Mouse (Mus musculus): Measurements from ENCODE around the gene Smpd2. TPM values are rescaled to one million over a fixed set of nuclear protein-coding genes. Genes with fewer than 3 reads are reported as not detected.
A peak's percentile ranks its signal among the peaks of the same experiment; 100 is the strongest.

The Smpd2 gene
- 46.7 and 46.8 TPM in 2 replicates for polyA plus RNA-seq (2014; fragmentation: Nextera tagmentation; extraction: Ambion mirVana)

- Histone ChIP-seq H3K36me3 (ENCODE audit: control insufficient read depth, insufficient read depth, low read length) (peaks cover 23% of the 10 kb centered on the region), H3K9ac (ENCODE audit: low read depth, low read length) (peak within 1 kb of the TSS; percentile 75), H3K4me1 (ENCODE audit: control insufficient read depth, insufficient read depth, low read length) (peaks cover 9% of the 10 kb centered on the region), H3K4me2 (peak within 1 kb of the TSS; percentile 81), H3K9me3 (replicated peaks; ENCODE audit: control insufficient read depth, low read length) (no peaks in the 10 kb centered on the region), H3K4me3 (ENCODE audit: low read depth, low read length) (peak within 1 kb of the TSS; percentile 56), H3K27ac (ENCODE audit: low read depth, low read length) (peak within 1 kb of the TSS; percentile 65), H3K27me3 (ENCODE audit: control insufficient read depth, insufficient read depth, low read length) (no peaks in the 10 kb centered on the region)
- under 1% methylated on average over 50 of the region's 50 CpGs for WGBS (ENCODE audit: insufficient replicate concordance)
- peak; percentile 86 for ATAC-seq (replicated peaks; ENCODE audit: insufficient number of reproducible peaks, low FRiP score, low TSS enrichment)
Measured at GRCm38 (mm10) chr10:41489708-41490517, at the start of gene Smpd2, which contains the start of gene Ppil6. Smpd2 (minus strand) TSS chr10:41490369. Ppil6 (plus strand) TSS chr10:41490439.

GRCm38 (mm10) chr10:41538986-41539385, 48.8 kb upstream of the Smpd2 start:
- H3K9me3 ChIP-seq (replicated peaks; ENCODE audit: control insufficient read depth, low read length) = no peaks in the 10 kb centered on the region; the same call in 1 of the 2 replicates
- 90% methylated on average over 4 of the region's 4 CpGs for WGBS (ENCODE audit: insufficient replicate concordance)

GRCm38 (mm10) chr10:41537983-41538330, 47.8 kb upstream of the Smpd2 start:
- no peak overlapping the region for H3K9ac ChIP-seq (ENCODE audit: low read depth, low read length)
- no peak overlapping the region for H3K4me2 ChIP-seq
- H3K9me3 ChIP-seq (replicated peaks; ENCODE audit: control insufficient read depth, low read length) = no peaks in the 10 kb centered on the region; the same call in 1 of the 2 replicates
- H3K27ac ChIP-seq (ENCODE audit: low read depth, low read length) = no peak overlapping the region
- H3K27me3 ChIP-seq (ENCODE audit: control insufficient read depth, insufficient read depth, low read length) = no peaks in the 10 kb centered on the region
- WGBS (ENCODE audit: insufficient replicate concordance) = 84% methylated on average over 3 of the region's 3 CpGs
- no peaks in the 10 kb centered on the region for H3K4me1 ChIP-seq (ENCODE audit: control insufficient read depth, insufficient read depth, low read length)
- H3K4me3 ChIP-seq (ENCODE audit: low read depth, low read length) = no peak overlapping the region
- no peak for ATAC-seq (replicated peaks; ENCODE audit: insufficient number of reproducible peaks, low FRiP score, low TSS enrichment)
- peaks cover 16% of the 10 kb centered on the region for H3K36me3 ChIP-seq (ENCODE audit: control insufficient read depth, insufficient read depth, low read length)

More at GRCm38 (mm10) chr10:41538986-41539385, 48.8 kb upstream of the Smpd2 start:
- ATAC-seq (replicated peaks; ENCODE audit: insufficient number of reproducible peaks, low FRiP score, low TSS enrichment) = no peak
- Histone ChIP-seq H3K36me3 (ENCODE audit: control insufficient read depth, insufficient read depth, low read length) (peaks cover 14% of the 10 kb centered on the region), H3K27ac (ENCODE audit: low read depth, low read length) (no peak overlapping the region), H3K4me2 (no peak overlapping the region), H3K9ac (ENCODE audit: low read depth, low read length) (no peak overlapping the region), H3K4me3 (ENCODE audit: low read depth, low read length) (no peak overlapping the region), H3K27me3 (ENCODE audit: control insufficient read depth, insufficient read depth, low read length) (no peaks in the 10 kb centered on the region), H3K4me1 (ENCODE audit: control insufficient read depth, insufficient read depth, low read length) (0 out of 2 replicates have a peak, but pooled peaks cover under 1% of the 10 kb centered on the region)

- no peaks in the 10 kb centered on the region for H3K27me3 ChIP-seq (ENCODE audit: control insufficient read depth, insufficient read depth, low read length)
- no peaks in the 10 kb centered on the region for H3K4me1 ChIP-seq (ENCODE audit: control insufficient read depth, insufficient read depth, low read length)
- no peak overlapping the region for H3K27ac ChIP-seq (ENCODE audit: low read depth, low read length)
- H3K4me3 ChIP-seq (ENCODE audit: low read depth, low read length) = no peak overlapping the region
- H3K36me3 ChIP-seq (ENCODE audit: control insufficient read depth, insufficient read depth, low read length) = peaks cover 16% of the 10 kb centered on the region
- 90% methylated on average over 4 of the region's 4 CpGs for WGBS (ENCODE audit: insufficient replicate concordance)
- no peak overlapping the region for H3K4me2 ChIP-seq
- H3K9ac ChIP-seq (ENCODE audit: low read depth, low read length) = no peak overlapping the region
- H3K9me3 ChIP-seq (replicated peaks; ENCODE audit: control insufficient read depth, low read length) = no peaks in the 10 kb centered on the region; the same call in 1 of the 2 replicates
- no peak for ATAC-seq (replicated peaks; ENCODE audit: insufficient number of reproducible peaks, low FRiP score, low TSS enrichment)
Measured at GRCm38 (mm10) chr10:41537226-41537982, 47.2 kb upstream of the Smpd2 start.

- H3K9me3 ChIP-seq (replicated peaks; ENCODE audit: control insufficient read depth, low read length) = no peaks in the 10 kb centered on the region; the same call in 1 of the 2 replicates
- H3K36me3 ChIP-seq (ENCODE audit: control insufficient read depth, insufficient read depth, low read length) = peaks cover 16% of the 10 kb centered on the region
- H3K4me1 ChIP-seq (ENCODE audit: control insufficient read depth, insufficient read depth, low read length) = no peaks in the 10 kb centered on the region
- H3K27ac ChIP-seq (ENCODE audit: low read depth, low read length) = no peak overlapping the region
- H3K27me3 ChIP-seq (ENCODE audit: control insufficient read depth, insufficient read depth, low read length) = no peaks in the 10 kb centered on the region
- no peak overlapping the region for H3K4me2 ChIP-seq
- ATAC-seq (replicated peaks; ENCODE audit: insufficient number of reproducible peaks, low FRiP score, low TSS enrichment) = no peak
- H3K4me3 ChIP-seq (ENCODE audit: low read depth, low read length) = no peak overlapping the region
- 97% methylated on average over 1 of the region's 1 CpGs for WGBS (ENCODE audit: insufficient replicate concordance)
- no peak overlapping the region for H3K9ac ChIP-seq (ENCODE audit: low read depth, low read length)
Measured at GRCm38 (mm10) chr10:41536714-41537113, 46.5 kb upstream of the Smpd2 start.

- Histone ChIP-seq H3K36me3 (ENCODE audit: control insufficient read depth, insufficient read depth, low read length) (peaks cover 19% of the 10 kb centered on the region), H3K9ac (ENCODE audit: low read depth, low read length) (no peak overlapping the region), H3K27ac (ENCODE audit: low read depth, low read length) (no peak overlapping the region), H3K4me1 (ENCODE audit: control insufficient read depth, insufficient read depth, low read length) (no peaks in the 10 kb centered on the region), H3K4me2 (no peak overlapping the region), H3K4me3 (ENCODE audit: low read depth, low read length) (no peak overlapping the region), H3K27me3 (ENCODE audit: control insufficient read depth, insufficient read depth, low read length) (no peaks in the 10 kb centered on the region), H3K9me3 (replicated peaks; ENCODE audit: control insufficient read depth, low read length) (no peaks in the 10 kb centered on the region; the same call in 1 of the 2 replicates)
- 80% methylated on average over 2 of the region's 2 CpGs for WGBS (ENCODE audit: insufficient replicate concordance)
- no peak for ATAC-seq (replicated peaks; ENCODE audit: insufficient number of reproducible peaks, low FRiP score, low TSS enrichment)
Measured at GRCm38 (mm10) chr10:41535991-41536390, 45.8 kb upstream of the Smpd2 start.

GRCm38 (mm10) chr10:41529972-41530371, 39.8 kb upstream of the Smpd2 start:
- no peaks in the 10 kb centered on the region for H3K27me3 ChIP-seq (ENCODE audit: control insufficient read depth, insufficient read depth, low read length)
- no peaks in the 10 kb centered on the region for H3K4me1 ChIP-seq (ENCODE audit: control insufficient read depth, insufficient read depth, low read length)
- H3K9me3 ChIP-seq (replicated peaks; ENCODE audit: control insufficient read depth, low read length) = no peaks in the 10 kb centered on the region
- peaks cover 13% of the 10 kb centered on the region for H3K36me3 ChIP-seq (ENCODE audit: control insufficient read depth, insufficient read depth, low read length)
- H3K4me2 ChIP-seq = no peak overlapping the region
- no peak overlapping the region for H3K9ac ChIP-seq (ENCODE audit: low read depth, low read length)
- no peak overlapping the region for H3K27ac ChIP-seq (ENCODE audit: low read depth, low read length)
- no peak overlapping the region for H3K4me3 ChIP-seq (ENCODE audit: low read depth, low read length)
- 91% methylated on average over 5 of the region's 5 CpGs for WGBS (ENCODE audit: insufficient replicate concordance)
- ATAC-seq (replicated peaks; ENCODE audit: insufficient number of reproducible peaks, low FRiP score, low TSS enrichment) = no peak

GRCm38 (mm10) chr10:41525696-41526095, 35.5 kb upstream of the Smpd2 start:
- Histone ChIP-seq H3K9me3 (replicated peaks; ENCODE audit: control insufficient read depth, low read length) (no peaks in the 10 kb centered on the region), H3K36me3 (ENCODE audit: control insufficient read depth, insufficient read depth, low read length) (peaks cover 2% of the 10 kb centered on the region), H3K4me1 (ENCODE audit: control insufficient read depth, insufficient read depth, low read length) (peaks cover 14% of the 10 kb centered on the region), H3K4me3 (ENCODE audit: low read depth, low read length) (no peak overlapping the region), H3K27ac (ENCODE audit: low read depth, low read length) (no peak overlapping the region), H3K27me3 (ENCODE audit: control insufficient read depth, insufficient read depth, low read length) (no peaks in the 10 kb centered on the region), H3K9ac (ENCODE audit: low read depth, low read length) (no peak overlapping the region), H3K4me2 (no peak overlapping the region)
- no peak for ATAC-seq (replicated peaks; ENCODE audit: insufficient number of reproducible peaks, low FRiP score, low TSS enrichment)
- 83% methylated on average over 1 of the region's 1 CpGs for WGBS (ENCODE audit: insufficient replicate concordance)
